Mouse (Mus musculus) retina, adult 2 months (tissue): ENCODE measurements at regions not wholly inside any gene's neighbourhood (a gene's known extent, or its start where the extent isn't known, plus 50 kb on each side); places are given as distances from the start of the nearest gene placed in this dataset.

ENCODE experiments used
- DNase-seq: peaks from one replicate; pipeline ENCODE4 v3.0.0-alpha.2; 2012; ENCODE audit warnings: low read depth, low spot score

DNA sequence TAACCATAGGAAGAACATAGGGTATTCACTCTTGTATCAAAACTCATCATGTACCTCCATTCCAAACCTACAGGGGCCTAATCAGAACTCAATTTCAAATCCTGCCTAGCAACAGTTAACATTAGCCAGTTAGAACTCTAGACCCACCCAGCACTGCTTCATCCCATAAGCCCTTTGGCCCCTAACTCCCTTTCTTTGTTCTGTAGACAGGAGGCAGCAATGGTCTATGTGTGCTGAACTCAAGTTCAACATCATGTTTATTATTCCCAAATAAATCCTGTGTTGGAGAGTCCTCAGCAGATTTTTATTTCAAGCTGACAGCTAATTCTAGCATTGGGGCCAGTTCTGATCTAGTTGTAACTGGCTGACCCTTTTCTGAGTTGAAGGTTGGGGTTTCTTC, 112.2 kb downstream of the Ipo8 start:
- no peak for DNase-seq

DNA sequence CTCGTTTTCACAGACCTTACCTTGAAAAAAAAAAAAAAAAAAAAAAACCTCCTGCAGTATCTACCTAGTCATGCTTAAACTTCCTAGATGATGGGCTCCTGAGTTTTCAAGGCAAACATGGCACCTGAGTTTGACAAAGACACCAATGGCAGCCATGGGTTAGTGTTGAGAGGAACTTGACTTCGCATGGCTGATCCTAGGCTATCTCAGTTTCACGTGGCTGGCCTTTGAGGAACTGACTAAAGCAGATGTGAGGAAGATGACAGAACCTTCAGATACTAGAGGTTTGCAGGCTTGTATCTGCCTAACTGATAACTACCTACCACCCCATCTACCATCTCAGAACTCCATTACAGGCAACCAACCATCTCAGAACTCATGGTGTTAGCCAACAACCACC, 120.9 kb downstream of the Ipo8 start:
- no peak for DNase-seq

DNA sequence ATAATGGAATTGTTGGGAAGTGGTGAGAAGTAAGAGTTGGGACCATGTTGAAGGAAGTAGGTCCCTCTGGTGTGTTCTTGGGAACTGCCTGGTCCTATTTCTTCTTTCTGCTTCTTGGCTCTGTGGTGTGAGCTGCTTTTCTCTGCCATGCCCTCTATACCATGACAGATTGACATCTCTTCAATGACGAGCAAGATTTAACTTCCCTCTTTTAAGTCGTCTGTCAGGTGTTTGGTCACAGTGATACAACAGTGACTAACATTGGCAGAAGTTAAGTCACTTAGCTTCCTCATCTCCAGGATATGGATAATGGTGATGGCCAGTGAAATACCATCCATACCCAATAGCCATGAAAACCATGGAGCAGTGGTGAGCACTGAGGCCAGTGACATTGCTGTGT, 122.9 kb downstream of the Ipo8 start:
- no peak for DNase-seq

- no peak for DNase-seq
These were observed 125.6 kb downstream of the Ipo8 start for GRCm38 (mm10) chr6:148705711-148706110.

DNA sequence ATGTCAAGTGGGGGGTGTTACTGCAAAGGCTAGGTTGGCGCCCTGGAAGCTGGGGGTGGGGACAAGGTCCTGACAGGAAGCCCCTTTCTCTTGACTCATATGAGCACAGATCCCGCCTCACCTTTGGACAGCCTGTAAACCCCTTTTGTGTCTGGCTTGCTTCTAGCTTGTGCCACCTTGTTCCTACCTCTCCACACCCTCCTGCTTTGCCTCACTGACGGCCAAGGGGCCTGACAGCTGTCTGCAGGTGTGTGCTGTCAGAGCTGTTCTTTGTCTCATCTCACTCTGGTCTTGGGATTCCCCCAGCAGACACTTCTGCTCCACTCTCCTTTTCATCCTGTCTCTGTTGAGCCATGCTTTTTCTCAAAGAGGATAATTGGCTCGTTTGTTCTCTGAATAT, 137.9 kb downstream of the Ipo8 start:
- no peak for DNase-seq

DNA sequence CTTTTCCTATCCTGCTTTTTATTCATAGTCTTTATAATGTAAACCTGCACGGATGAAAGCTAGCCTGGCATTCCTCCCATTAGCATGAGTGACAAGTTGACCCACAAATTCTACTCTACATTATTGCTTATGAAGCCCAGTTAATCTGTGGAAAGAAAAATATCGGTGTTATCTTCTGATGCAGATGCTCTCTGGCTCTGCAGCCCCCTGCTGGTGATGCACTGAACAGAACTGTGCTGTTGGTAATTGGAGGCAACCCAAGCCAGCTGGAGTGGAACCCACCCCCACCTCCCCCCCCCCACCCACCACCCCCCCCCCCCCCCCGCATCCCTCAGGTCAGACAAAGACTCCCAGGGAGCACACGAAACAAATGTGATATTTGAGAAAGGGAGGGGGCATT, 143.5 kb downstream of the Ipo8 start:
- peak; percentile 25 for DNase-seq

GRCm38 (mm10) chr6:148660152-148660551, 171.1 kb downstream of the Ipo8 start:
- DNase-seq = no peak

DNA sequence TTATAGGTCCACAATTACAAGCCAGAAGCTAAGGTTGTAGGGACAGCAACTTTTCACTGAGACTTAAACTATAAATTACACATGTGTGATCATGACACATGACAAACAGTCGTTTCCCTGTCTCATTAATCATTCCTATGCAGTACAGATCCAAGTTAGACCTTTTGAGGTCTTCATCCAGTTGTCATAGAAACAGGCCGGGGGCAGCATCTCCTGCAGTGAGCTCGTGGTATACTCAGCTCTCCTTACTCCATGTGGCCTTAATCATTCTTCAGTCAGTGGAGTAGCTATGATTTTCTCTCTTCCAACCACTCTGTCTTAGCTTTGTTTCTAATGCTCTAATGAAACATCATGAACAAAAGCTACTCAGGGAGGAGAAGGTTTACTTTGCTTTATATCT, 178.1 kb downstream of the Ipo8 start:
- DNase-seq = no peak

GRCm38 (mm10) chr6:148652434-148652833, 178.8 kb downstream of the Ipo8 start:
- DNase-seq = no peak

DNA sequence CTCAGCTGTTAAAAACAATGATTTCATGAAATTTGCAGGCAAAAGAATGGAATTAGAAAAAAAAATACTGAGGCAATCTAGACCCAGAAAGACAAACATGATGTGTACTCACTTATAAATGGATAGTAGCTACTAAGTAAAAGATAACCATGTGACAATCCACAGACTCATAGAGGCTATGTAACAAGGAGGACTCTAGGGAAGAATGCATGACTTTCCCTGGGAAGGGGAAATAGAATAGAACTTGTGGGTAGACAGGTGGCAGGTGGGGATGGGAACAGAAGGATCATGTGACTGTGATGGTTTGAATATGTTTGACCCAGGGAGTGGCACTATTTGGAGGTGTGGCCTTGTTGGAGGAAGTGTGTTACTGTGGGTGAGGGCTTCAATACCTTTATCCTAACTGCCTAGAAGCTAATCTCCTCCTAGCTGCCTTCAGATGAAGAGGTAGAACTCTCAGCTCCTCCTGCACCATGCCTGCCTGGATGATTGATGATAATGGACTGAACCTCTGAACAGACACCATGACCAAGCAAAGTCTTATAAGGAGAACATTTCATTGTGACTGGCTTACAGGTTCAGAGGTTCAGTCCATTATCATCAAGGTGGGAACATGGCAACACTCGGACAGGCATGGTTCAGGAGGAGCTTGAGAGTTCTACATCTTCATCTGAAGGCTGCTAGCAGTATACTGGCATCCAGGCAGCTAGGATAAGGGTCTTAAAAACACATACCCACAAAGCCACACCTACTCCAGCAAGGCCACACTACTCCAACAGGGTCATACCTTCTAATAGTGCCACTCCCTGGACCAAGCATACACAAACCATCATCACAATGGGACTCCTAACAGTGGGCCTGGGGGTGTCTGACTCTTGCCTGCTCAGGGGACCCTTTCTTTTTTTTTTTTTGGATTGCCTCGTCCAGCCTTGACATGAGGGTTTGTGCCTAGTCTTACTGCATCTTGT, 183.6 kb downstream of the Ipo8 start:
- no peak for DNase-seq

DNA sequence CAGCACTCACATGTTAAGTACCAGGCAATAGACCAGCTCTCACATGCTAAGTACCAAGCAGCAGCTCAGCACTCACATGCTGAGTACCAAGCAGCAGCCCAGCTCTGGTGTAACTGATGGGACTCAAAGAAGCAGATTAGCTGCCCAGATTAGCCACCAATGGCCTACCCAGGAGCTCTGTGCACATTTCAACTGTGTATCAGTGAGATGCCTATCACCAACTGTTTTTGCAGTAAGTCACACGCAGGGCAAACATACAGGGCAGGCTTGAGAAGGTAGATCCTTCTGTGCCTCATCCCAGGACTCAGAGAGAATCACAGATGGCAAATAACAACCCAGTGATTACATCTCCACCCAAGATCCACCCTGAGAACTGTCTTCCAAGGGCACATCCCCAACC, 190.7 kb downstream of the Ipo8 start:
- DNase-seq = no peak

DNA sequence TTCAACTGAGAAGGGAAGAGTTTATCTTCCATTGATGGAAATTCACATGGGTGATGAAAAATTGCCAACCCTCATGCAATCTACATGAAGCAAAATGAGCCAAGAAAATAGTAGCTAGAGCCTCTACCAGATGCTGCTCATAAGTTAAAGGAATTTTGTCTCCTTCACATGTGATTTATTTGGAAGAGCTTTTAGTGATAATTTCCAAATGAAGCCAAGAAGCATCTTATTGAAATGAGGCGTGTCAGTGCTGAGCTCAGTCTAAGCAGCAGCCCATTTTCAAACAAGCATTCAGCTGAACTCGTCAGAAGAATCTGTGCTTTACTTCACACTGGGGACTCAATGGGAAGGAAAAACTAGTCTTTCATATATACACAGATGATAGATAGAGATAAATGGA, 190.0 kb upstream of the Tmtc1 start:
- no peak for DNase-seq

GRCm38 (mm10) chr6:148627090-148627605, 183.0 kb upstream of the Tmtc1 start:
- DNase-seq = no peak

- DNase-seq = no peak
These were observed 179.1 kb upstream of the Tmtc1 start for GRCm38 (mm10) chr6:148623119-148623770.

GRCm38 (mm10) chr6:148620034-148620433, 175.8 kb upstream of the Tmtc1 start:
- no peak for DNase-seq

DNA sequence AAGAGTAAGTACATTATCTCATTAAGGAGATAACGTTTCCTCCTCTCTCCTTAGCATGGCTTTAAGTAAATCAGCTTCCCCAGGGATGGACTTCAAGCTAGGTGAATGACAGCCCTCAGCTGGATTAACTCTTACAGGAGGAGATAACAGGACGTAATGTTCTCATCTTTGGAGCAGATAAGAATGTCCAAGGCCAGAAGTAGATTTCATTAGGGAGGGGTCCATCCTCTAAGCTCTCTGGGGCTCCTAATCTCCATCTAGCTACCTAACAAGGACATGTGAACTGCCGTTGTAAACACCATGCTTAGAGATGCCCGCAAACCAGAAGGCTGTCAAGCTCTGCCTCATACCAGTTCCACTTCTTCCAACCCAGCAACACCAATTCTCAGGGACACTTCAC, 171.7 kb upstream of the Tmtc1 start:
- DNase-seq = peak; percentile 11

DNA sequence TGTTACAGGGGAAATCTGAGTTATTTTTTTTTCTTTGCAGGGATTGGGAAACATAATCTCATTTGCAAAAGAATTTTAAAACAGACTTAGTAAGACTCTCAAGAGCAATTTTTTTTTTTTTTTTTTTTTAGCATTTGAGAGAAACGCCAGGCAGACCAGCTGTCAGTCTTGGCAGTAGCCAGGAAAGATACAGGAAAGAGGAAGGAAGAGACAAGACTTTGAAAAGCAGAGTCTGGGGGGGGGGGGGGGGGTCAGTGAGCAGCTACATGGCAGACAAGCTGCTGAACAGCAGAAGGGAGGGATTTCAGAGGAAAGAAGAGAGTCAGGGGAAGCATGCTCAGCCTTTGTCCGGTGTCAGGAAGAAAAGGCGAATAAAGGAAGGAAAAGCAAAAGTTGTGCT, 171.3 kb upstream of the Tmtc1 start:
- DNase-seq = no peak

DNA sequence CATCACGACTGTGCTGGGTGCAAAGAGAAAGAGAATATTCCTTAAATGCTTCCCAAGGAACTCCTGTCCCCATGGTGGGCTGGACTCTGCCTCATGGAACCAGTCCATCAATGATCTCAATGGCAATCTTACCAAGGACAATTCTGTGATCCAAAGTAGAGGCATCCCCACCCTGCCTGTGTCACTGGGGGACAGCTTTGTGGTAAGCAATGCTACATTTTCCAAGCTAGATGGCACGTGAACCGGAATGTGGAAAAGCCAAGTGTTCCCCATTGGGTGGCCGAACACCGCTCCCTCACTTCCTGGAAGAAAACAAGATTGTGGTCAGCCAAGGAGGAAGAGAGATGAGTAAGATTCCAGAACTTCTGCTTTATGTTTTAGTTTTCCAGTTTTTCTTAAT, 164.7 kb upstream of the Tmtc1 start:
- DNase-seq = no peak

- DNase-seq = no peak
These were observed 161.0 kb upstream of the Tmtc1 start for GRCm38 (mm10) chr6:148605226-148605625.

GRCm38 (mm10) chr6:148604790-148605189, 160.6 kb upstream of the Tmtc1 start:
- no peak for DNase-seq

DNA sequence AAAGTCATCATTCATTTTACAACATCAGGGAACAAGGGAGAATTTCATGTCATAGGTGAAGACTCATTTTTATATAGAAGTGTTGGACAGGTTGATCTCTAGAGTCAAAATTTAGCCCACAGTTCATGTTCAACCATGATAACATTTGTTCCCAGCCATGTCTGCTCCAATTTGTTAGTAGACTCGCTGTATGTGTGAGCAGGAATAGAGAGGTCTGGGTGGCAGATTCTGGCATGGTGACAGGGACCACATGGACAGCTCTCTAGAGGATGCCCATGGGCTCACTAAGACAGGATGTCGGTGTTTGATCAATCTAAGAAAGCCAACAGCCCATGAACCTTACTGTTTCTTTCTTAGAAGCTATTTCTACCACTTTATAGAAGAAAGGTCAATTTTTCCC, 159.7 kb upstream of the Tmtc1 start:
- DNase-seq = no peak

GRCm38 (mm10) chr6:148603460-148603859, 159.3 kb upstream of the Tmtc1 start:
- DNase-seq = no peak

- no peak for DNase-seq
These were observed 158.7 kb upstream of the Tmtc1 start for GRCm38 (mm10) chr6:148602894-148603293.
